Mouse (Mus musculus): ENCODE measurements at regions not wholly inside any gene's neighbourhood (a gene's known extent, or its start where the extent isn't known, plus 50 kb on each side); places are given as distances from the start of the nearest gene placed in this dataset.

GRCm38 (mm10) chr5:28709626-28710025, 242.6 kb upstream of the Shh start:
- Histone ChIP-seq H3K9me3 (no peaks in the 10 kb centered on the region), H3K27me3 (no peaks in the 10 kb centered on the region), H3K4me1 (replicated peaks) (no peaks in the 10 kb centered on the region), H3K4me2 (no peak overlapping the region), H3K27ac (no peak overlapping the region), H3K4me3 (no peak overlapping the region), H3K9ac (no peak overlapping the region), H3K36me3 (no peaks in the 10 kb centered on the region)
- ATAC-seq (ENCODE audit: low FRiP score), result no peak
- WGBS, result 69% methylated on average over 2 of the region's 2 CpGs

GRCm38 (mm10) chr5:28704359-28704758, 237.3 kb upstream of the Shh start:
- ATAC-seq (ENCODE audit: low FRiP score), result no peak

GRCm38 (mm10) chr5:28696966-28697365, 229.9 kb upstream of the Shh start:
- H3K36me3 ChIP-seq, result no peaks in the 10 kb centered on the region
- H3K4me1 ChIP-seq (replicated peaks), result no peaks in the 10 kb centered on the region
- no peak overlapping the region for H3K27ac ChIP-seq
- 61% methylated on average over 3 of the region's 3 CpGs for WGBS
- no peaks in the 10 kb centered on the region for H3K9me3 ChIP-seq
- H3K4me3 ChIP-seq, result no peak overlapping the region
- ATAC-seq (ENCODE audit: low FRiP score), result no peak
- H3K4me2 ChIP-seq, result no peak overlapping the region
- no peak overlapping the region for H3K9ac ChIP-seq
- H3K27me3 ChIP-seq, result no peaks in the 10 kb centered on the region

More at GRCm38 (mm10) chr5:28704359-28704758, 237.3 kb upstream of the Shh start:
- no peak overlapping the region for H3K27ac ChIP-seq
- no peaks in the 10 kb centered on the region for H3K27me3 ChIP-seq
- H3K4me1 ChIP-seq (replicated peaks), result no peaks in the 10 kb centered on the region
- no peak overlapping the region for H3K9ac ChIP-seq
- H3K4me2 ChIP-seq, result no peak overlapping the region
- no peaks in the 10 kb centered on the region for H3K36me3 ChIP-seq
- 98% methylated on average over 1 of the region's 1 CpGs for WGBS
- no peak overlapping the region for H3K4me3 ChIP-seq
- H3K9me3 ChIP-seq, result no peaks in the 10 kb centered on the region

GRCm38 (mm10) chr5:28690110-28690509, 223.1 kb upstream of the Shh start:
- 65% methylated on average over 6 of the region's 6 CpGs for WGBS
- no peak overlapping the region for H3K9ac ChIP-seq
- no peaks in the 10 kb centered on the region for H3K9me3 ChIP-seq
- H3K4me2 ChIP-seq, result no peak overlapping the region
- no peak overlapping the region for H3K4me3 ChIP-seq
- no peak overlapping the region for H3K27ac ChIP-seq
- H3K27me3 ChIP-seq, result no peaks in the 10 kb centered on the region
- no peaks in the 10 kb centered on the region for H3K36me3 ChIP-seq
- ATAC-seq (ENCODE audit: low FRiP score), result no peak
- H3K4me1 ChIP-seq (replicated peaks), result peaks cover 9% of the 10 kb centered on the region

DNA sequence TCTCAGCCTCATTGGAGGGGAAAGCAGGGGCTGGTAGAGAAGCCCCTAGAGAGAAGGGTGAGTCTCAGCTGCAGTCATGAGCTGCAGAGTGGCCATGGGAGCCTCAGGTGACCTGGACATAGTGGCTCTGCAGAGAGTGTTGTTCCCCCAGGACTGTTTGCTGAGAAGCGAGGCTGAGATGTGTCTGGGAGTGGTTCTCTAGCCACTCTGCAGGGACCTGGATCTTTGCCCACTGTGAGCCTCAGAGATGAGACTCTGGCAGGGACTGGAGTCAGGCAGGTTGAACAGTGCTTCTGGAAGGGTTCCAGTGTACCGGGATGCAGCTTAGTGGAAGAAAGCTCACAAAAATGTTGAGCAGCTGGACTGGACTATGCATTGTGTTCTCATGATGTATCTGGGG, 222.6 kb upstream of the Shh start:
- Histone ChIP-seq H3K9ac (no peak overlapping the region), H3K36me3 (no peaks in the 10 kb centered on the region), H3K4me3 (no peak overlapping the region), H3K4me1 (replicated peaks) (peaks cover 9% of the 10 kb centered on the region), H3K27ac (no peak overlapping the region), H3K27me3 (no peaks in the 10 kb centered on the region), H3K4me2 (no peak overlapping the region), H3K9me3 (no peaks in the 10 kb centered on the region)
- ATAC-seq (ENCODE audit: low FRiP score), result 0 out of 2 replicates have a peak, but pooled peaks have one; percentile 21
- WGBS, result 66% methylated on average over 2 of the region's 2 CpGs

GRCm38 (mm10) chr5:28689136-28689535, 222.1 kb upstream of the Shh start:
- ATAC-seq (ENCODE audit: low FRiP score), result no peak
- Histone ChIP-seq H3K27me3 (no peaks in the 10 kb centered on the region), H3K27ac (no peak overlapping the region), H3K9me3 (no peaks in the 10 kb centered on the region), H3K4me1 (replicated peaks) (peaks cover 9% of the 10 kb centered on the region), H3K4me2 (no peak overlapping the region), H3K9ac (no peak overlapping the region), H3K36me3 (no peaks in the 10 kb centered on the region), H3K4me3 (no peak overlapping the region)
- 78% methylated on average over 3 of the region's 3 CpGs for WGBS

DNA sequence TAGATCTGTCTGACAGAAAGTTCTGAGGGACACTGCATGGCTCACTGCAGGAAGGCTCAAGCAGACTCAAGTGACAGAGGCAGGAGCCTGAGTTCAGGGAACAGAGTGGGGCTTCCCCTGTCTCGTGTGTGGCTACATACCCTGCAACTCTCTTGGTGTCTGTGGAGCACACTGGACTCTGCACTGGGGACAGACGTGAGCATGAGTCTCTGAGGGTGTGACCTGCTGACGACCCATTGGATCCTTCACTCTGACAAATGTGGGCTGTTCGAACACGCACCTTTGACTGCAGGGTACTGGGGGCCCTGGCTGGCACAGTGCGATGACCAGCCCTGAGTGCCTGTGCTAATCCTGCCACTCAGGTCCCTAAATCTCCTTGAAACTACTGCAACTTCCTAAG, 215.8 kb upstream of the Shh start:
- Histone ChIP-seq H3K27ac (no peak overlapping the region), H3K9ac (no peak overlapping the region), H3K4me2 (no peak overlapping the region), H3K27me3 (no peaks in the 10 kb centered on the region), H3K4me3 (no peak overlapping the region), H3K4me1 (replicated peaks) (peaks cover 23% of the 10 kb centered on the region), H3K9me3 (no peaks in the 10 kb centered on the region), H3K36me3 (no peaks in the 10 kb centered on the region)
- 88% methylated on average over 6 of the region's 6 CpGs for WGBS
- ATAC-seq (ENCODE audit: low FRiP score), result no peak

GRCm38 (mm10) chr5:28680311-28680710, 213.3 kb upstream of the Shh start:
- H3K36me3 ChIP-seq, result no peaks in the 10 kb centered on the region
- no peaks in the 10 kb centered on the region for H3K9me3 ChIP-seq
- H3K4me2 ChIP-seq, result no peak overlapping the region
- no peak overlapping the region for H3K4me3 ChIP-seq
- 93% methylated on average over 1 of the region's 1 CpGs for WGBS
- no peak for ATAC-seq (ENCODE audit: low FRiP score)
- H3K4me1 ChIP-seq (replicated peaks), result peaks cover 21% of the 10 kb centered on the region
- no peaks in the 10 kb centered on the region for H3K27me3 ChIP-seq
- no peak overlapping the region for H3K9ac ChIP-seq
- no peak overlapping the region for H3K27ac ChIP-seq

GRCm38 (mm10) chr5:28679761-28680160, 212.7 kb upstream of the Shh start:
- H3K9ac ChIP-seq, result no peak overlapping the region
- peaks cover 21% of the 10 kb centered on the region for H3K4me1 ChIP-seq (replicated peaks)
- H3K27me3 ChIP-seq, result no peaks in the 10 kb centered on the region
- no peaks in the 10 kb centered on the region for H3K9me3 ChIP-seq
- no peak overlapping the region for H3K27ac ChIP-seq
- ATAC-seq (ENCODE audit: low FRiP score), result peak; percentile 84
- H3K4me3 ChIP-seq, result no peak overlapping the region
- H3K4me2 ChIP-seq, result no peak overlapping the region
- WGBS, result 43% methylated on average over 1 of the region's 1 CpGs
- H3K36me3 ChIP-seq, result no peaks in the 10 kb centered on the region

DNA sequence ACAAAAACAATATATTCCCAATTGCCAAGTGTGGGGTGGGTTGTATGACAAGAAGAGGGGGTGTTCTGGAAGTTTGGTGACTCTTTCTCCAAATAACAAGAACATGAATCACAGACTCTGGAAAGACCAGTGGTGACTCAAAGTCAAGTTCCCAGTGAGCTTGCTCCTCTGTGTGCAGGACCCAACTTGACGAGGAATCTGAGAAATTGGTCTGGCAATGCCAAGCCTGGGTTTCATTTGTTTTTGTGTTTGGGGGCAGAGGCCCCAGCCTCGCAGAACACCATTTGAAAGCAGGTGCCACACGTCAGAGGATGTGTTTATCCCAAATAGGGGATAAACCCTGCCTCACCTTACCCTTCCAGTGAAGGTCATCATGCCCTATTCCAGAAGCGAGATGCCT, 163.1 kb upstream of the Shh start:
- 86% methylated on average over 4 of the region's 4 CpGs for WGBS
- H3K4me2 ChIP-seq, result no peak overlapping the region
- H3K9me3 ChIP-seq, result no peaks in the 10 kb centered on the region
- ATAC-seq (ENCODE audit: low FRiP score), result no peak
- no peak overlapping the region for H3K4me3 ChIP-seq
- H3K4me1 ChIP-seq (replicated peaks), result no peaks in the 10 kb centered on the region
- no peaks in the 10 kb centered on the region for H3K36me3 ChIP-seq
- H3K27ac ChIP-seq, result no peak overlapping the region
- no peak overlapping the region for H3K9ac ChIP-seq
- H3K27me3 ChIP-seq, result no peaks in the 10 kb centered on the region

GRCm38 (mm10) chr5:28611885-28612284, 144.8 kb upstream of the Shh start:
- H3K27me3 ChIP-seq, result no peaks in the 10 kb centered on the region
- ATAC-seq (ENCODE audit: low FRiP score), result no peak
- no peaks in the 10 kb centered on the region for H3K36me3 ChIP-seq
- no peak overlapping the region for H3K27ac ChIP-seq
- 81% methylated on average over 3 of the region's 3 CpGs for WGBS
- H3K9ac ChIP-seq, result no peak overlapping the region
- H3K4me2 ChIP-seq, result no peak overlapping the region
- no peak overlapping the region for H3K4me3 ChIP-seq
- H3K4me1 ChIP-seq (replicated peaks), result no peaks in the 10 kb centered on the region
- no peaks in the 10 kb centered on the region for H3K9me3 ChIP-seq

- no peaks in the 10 kb centered on the region for H3K9me3 ChIP-seq
- 0 out of 2 replicates have a peak, but pooled peaks cover 3% of the 10 kb centered on the region for H3K4me1 ChIP-seq (replicated peaks)
- no peak overlapping the region for H3K4me3 ChIP-seq
- H3K4me2 ChIP-seq, result no peak overlapping the region
- no peak overlapping the region for H3K9ac ChIP-seq
- no peak overlapping the region for H3K27ac ChIP-seq
- no peaks in the 10 kb centered on the region for H3K36me3 ChIP-seq
- 29% methylated on average over 1 of the region's 1 CpGs for WGBS
- H3K27me3 ChIP-seq, result no peaks in the 10 kb centered on the region
- no peak for ATAC-seq (ENCODE audit: low FRiP score)
Observed at GRCm38 (mm10) chr5:28596537-28597314, 129.7 kb upstream of the Shh start.

DNA sequence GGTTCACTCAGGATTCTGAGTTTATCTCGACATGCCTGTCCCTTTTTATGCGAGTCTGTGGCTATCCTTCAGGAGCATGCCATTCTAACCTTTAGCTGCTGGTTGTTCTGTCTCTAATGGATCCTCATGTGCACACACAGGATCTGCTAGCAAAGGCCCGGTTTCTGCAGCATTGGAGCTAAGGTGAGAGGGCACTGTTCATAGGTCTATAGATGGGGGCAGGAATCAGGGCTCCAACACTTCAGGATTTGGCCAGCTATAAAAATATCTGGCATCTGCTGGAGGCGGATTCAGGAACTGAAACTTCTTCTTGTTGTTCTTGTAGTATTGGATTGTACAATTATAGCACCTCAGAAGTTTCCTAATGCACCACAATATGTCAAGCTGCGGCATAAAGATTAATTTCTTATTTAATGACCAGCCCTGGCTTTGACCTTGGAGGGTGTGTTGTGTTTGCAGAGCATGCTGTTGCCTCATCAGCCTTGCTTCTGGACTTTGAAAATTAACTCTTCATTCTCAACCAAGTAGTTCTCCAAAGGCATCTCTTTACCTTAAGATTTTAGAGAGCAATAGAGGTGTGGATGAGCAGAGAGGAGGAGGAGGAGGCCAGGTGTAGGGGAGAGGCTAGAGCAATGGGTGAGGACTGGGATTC, 104.4 kb upstream of the Shh start:
- Histone ChIP-seq H3K36me3 (no peaks in the 10 kb centered on the region), H3K4me2 (no peak overlapping the region), H3K9ac (no peak overlapping the region), H3K27me3 (no peaks in the 10 kb centered on the region), H3K4me1 (replicated peaks) (peaks cover 12% of the 10 kb centered on the region), H3K27ac (no peak overlapping the region), H3K4me3 (no peak overlapping the region), H3K9me3 (no peaks in the 10 kb centered on the region)
- 90% methylated on average over 5 of the region's 5 CpGs for WGBS
- ATAC-seq (ENCODE audit: low FRiP score), result no peak
